Mouse (Mus musculus) lung, postnatal 0 days (tissue): ENCODE data around the gene Nid2.

Source experiments
- CTCF ChIP-seq: IDR thresholded peaks from 2 replicates; pipeline ENCODE4 v1.5.1; 2016; ENCODE audit warnings: antibody characterized with exemption, mild to moderate bottlenecking
- EP300 ChIP-seq: IDR thresholded peaks from 2 replicates; pipeline ENCODE4 v1.6.1; 2016; ENCODE audit warnings: antibody characterized with exemption, mild to moderate bottlenecking, control low read depth

GRCm38 (mm10) chr14:19775491-19775890 lies 24.4 kb downstream of the Nid2 start:
- no peak for TF ChIP-seq CTCF
- no peak for TF ChIP-seq EP300
